Mouse (Mus musculus) thymus, postnatal 10 days (tissue): ENCODE data around the gene Gm20481.
"Not testable (repeated sequence)": the region's sequence is repeated elsewhere in the genome, so short reads cannot be mapped to it uniquely, and the experiment has no call there.

Experiments
- DNase-seq, 2 experiments: peaks; one replicate each; pipeline ENCODE4 v3.0.0; 2021; ENCODE audit warnings: low spot score in 2 of 2

The Gm20481 gene

DNA sequence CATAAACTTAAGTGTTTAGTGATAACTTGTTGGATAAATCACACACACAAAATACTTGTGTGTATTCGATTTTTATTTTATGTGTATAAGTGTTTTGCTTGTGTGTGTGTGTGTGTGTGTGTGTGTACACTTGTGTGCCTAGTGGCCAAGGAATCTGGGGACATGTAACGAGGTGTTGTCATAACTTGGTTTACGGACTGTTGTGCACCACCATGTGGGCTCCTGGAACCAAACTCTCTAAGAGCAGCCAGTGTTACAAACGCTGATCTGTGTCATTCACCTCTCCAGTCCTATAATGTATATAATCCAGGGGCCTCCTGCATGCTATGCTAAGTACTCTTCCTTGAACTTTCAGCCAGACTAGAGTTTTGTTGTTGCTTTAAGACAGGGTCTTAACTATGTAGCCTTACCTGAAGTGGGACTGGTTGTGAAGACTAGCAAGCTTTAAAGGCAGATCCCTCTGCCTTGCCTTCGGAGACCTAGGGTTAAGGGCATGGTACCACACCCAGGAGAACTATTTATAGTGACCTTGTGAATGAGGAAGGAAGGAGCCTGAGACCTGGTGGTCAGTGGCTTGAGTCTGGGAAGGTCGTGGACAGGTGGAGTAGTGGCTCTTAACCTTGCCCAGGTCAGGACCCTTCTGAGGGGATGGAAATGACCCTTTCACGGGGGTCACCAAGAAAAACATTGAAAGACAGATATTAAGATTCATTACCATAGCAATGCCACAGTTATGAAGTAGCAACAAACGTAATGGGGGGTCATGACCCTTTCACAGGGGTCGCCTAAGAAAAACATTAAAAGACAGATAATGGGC lies 33.5 kb downstream of the Gm20481 start:
- DNase-seq, result no peak

DNA sequence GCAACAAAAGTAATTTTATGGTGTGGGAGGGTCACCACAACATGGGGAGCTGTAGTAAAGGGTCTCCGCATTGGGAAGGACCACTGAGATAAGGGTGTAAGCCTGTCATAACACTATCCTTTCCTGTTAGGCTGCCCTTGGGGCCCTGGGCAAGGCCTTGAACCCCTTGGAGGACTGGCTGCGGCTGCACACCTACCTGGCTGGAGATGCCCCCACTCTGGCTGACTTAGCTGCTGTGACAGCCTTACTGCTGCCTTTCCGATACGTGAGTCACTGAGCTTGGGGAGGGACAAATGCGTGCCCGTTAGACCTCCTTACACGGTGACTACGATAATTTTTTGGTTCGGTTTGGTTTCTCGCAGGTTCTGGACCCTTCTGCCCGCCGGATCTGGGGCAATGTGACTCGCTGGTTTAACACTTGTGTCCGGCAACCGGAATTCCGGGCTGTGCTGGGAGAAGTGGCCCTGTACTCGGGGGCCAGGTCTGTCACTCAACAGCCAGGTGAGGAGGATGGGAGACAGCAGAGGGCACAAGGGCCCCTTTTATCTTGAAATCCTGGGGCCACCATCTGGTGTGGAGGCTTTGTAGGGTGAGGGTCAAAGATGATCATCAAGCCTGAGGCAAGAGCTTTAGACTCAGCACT lies 34.5 kb downstream of the Gm20481 start:
- DNase-seq, result no peak

DNA sequence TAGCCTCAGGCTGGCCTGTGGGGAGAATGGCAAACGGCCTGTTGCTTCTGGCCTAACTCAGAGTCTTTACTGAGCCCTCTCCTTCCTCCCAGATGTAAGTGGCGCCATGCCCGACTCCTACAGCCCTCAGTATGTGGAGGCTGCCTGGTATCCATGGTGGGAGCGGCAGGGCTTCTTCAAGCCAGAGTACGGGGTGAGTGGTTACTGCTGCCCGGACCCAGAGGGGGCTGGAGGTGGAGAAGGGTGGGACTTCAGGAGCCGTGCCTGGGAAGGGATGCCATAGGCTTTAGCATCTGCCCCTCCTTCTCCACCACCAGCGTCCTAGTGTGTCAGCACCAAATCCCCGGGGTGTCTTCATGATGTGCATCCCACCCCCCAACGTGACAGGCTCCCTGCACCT lies 35.4 kb downstream of the Gm20481 start:
- no peak for DNase-seq

DNA sequence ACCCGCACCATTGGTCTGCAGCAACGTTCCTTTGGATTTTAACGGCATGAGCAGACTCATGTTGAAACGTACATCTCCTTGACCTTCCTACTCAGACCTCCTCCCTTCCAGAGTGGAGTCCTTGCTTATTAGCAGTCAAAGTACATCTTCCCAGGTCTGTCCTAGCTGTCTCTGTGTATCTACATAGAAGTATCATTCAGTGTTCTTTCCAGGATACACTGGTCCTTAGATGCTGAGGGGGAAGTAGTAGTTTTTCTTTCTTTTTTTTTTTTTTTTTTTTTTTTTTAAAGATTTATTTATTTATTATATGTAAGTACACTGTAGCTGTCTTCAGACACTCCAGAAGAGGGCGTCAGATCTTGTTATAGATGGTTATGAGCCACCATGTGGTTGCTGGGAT lies 36.2 kb downstream of the Gm20481 start:
- DNase-seq, result not testable (repeated sequence)

GRCm38 (mm10) chr17:35007387-35007991 lies 37.8 kb downstream of the Gm20481 start:
- DNase-seq, result no peak

GRCm38 (mm10) chr17:35009586-35009985 lies 39.9 kb downstream of the Gm20481 start:
- DNase-seq, result no peak

GRCm38 (mm10) chr17:35011440-35011839 lies 41.7 kb downstream of the Gm20481 start:
- no peak for DNase-seq

GRCm38 (mm10) chr17:35012430-35012829 lies 42.7 kb downstream of the Gm20481 start:
- DNase-seq, result no peak

GRCm38 (mm10) chr17:35013221-35013620 lies 43.5 kb downstream of the Gm20481 start:
- no peak for DNase-seq

DNA sequence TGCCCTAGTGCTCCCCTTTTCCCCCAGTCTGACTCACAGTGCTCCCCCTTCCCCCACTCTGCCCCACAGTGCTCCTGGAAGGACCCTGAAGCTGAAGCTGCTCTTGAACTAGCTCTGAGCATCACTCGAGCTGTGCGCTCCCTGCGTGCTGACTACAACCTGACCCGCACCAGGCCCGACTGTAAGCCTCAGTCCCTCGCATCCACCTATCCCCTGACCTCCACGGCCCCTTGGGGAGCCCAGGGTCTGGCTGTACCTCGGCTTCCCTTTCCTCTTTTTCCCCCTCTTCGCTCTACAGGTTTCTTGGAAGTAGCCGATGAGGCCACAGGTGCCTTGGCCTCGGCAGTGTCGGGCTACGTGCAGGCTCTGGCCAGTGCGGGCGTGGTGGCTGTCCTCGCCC lies 45.6 kb downstream of the Gm20481 start:
- no peak for DNase-seq

DNA sequence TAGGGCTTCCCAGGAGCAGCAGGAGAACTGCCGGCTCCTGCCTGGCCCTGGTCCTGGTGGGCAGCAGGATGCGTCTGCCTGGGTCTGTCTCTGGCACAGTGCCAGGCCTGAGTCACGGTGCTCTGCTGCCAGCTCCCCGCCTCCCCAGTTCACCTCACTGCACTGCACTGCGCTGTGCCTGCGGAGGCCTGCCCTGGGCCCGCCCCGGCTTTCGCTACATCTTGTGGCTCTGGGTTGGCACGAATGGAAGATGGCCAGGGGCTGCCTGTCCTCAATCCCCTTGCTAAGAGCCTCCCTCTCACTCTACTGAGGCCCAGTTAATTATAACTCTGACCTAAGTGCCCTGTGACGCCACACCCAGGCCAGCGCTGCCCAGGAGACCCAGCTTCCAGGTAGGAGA lies 46.7 kb downstream of the Gm20481 start, which contains the start of gene Vwa7:
Gene Vwa7 (plus strand): TSS at position 204 of the 400 bp plus-strand sequence.
- no peak for DNase-seq

- no peak for DNase-seq
These were observed 47.3 kb downstream of the Gm20481 start for GRCm38 (mm10) chr17:35016791-35017705.

GRCm38 (mm10) chr17:35017706-35018030 lies 48.0 kb downstream of the Gm20481 start:
- DNase-seq, result no peak

GRCm38 (mm10) chr17:35018171-35018570 lies 48.5 kb downstream of the Gm20481 start:
- no peak for DNase-seq

DNA sequence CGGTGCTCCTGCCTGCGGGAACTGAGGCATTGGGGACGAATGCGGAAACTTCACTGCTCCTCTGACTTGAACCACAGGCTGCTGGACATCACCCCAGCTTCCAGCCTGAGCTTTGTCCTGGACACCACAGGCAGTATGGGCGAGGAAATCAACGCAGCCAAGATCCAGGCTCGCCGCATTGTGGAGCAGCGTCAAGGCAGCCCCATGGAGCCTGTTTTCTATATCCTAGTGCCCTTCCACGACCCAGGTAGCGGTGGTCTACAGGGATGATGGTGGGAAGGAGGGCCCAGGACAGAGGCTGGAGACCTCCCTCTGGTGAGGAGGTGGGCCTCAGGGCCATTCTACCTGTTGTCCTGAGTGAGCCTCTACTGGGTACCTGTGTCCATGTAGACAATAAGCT lies 50.2 kb downstream of the Gm20481 start:
- no peak for DNase-seq

DNA sequence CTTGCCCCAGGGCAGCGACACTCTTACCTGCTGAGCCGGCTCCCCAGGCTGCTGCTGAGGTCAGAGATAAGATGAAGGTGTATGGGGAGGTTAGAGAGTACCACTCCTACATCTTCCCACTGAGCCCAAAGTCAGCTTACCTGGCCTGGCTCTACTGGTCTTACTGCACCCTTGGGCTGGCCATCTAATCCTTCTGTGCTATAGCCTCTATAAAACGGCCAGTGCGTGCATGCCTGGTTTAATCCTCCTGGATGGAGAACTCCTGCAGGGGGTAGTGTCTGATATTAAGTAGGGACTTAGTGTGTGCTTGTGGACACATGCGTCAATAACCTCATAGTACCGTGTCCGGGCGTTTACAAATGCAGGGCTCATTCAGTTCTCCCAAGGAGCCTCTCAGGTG lies 50.8 kb downstream of the Gm20481 start:
- DNase-seq, result no peak

DNA sequence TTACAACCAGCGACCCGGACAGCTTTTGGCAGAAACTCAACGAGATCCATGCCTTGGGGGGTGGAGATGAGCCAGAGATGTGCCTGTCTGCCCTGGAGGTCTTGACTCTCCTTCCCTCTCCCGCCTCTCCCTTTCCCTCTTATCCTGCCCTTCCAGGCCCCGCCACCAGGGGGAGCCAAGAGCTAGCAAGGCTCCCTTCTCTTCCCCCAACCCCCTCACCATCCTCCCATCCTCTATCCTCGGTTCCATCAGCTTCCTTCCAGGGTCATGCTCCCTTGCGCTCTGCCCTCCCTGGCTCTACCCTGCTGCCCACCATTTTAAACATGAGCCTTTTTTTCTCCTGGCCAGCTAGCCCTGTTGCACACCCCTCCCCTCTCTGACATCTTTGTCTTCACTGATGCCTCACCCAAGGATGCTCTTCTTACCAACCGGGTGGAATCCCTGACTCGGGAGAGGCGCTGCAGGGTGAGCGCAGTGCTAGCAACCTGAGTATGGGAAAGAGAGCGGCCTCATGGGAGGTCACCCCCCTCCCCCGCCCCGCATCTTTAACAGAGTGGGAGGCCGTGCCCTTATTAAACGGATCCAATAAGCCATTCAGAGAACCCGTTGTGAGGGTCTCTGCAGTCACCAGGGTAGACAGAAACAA lies 51.6 kb downstream of the Gm20481 start:
- peak; percentile 81 to 96 for DNase-seq
